Mouse (Mus musculus) liver, postnatal 0 days (tissue): ENCODE measurements at regions not wholly inside any gene's neighbourhood (a gene's known extent, or its start where the extent isn't known, plus 50 kb on each side); places are given as distances from the start of the nearest gene placed in this dataset.

Source experiments
- ATAC-seq: fragments of 200-750 bp; cut with Nextera tagmentation; 2 replicates; pipeline ENCODE4 v1.8.0; 2017; ENCODE audit warnings: mild to moderate bottlenecking, moderate library complexity
- DNase-seq: peaks from one replicate; pipeline ENCODE4 v3.0.0-alpha.2; 2016
- H3K27ac ChIP-seq: fragments of 300-500 bp; sonication (generic); 2 replicates; pipeline ENCODE4 v1.5.1; 2014; ENCODE audit warnings: antibody characterized with exemption, moderate library complexity, mild to moderate bottlenecking, low read depth
- H3K27me3 ChIP-seq: fragments of 300-500 bp; sonication (generic); 2 replicates; pipeline ENCODE4 v1.6.1; 2014; ENCODE audit warnings: low read length, control low read depth, mixed read lengths; ENCODE audit not compliant: insufficient read depth
- H3K36me3 ChIP-seq: fragments of 300-500 bp; sonication (generic); replicated peaks from 2 replicates; pipeline ENCODE4 v1.6.1; 2014; ENCODE audit warnings: mild to moderate bottlenecking, control low read depth, low read length, moderate library complexity, mixed read lengths; ENCODE audit not compliant: insufficient read depth
- H3K4me1 ChIP-seq: fragments of 300-500 bp; sonication (generic); 2 replicates; pipeline ENCODE4 v1.6.1; 2014; ENCODE audit warnings: antibody characterized with exemption, mild to moderate bottlenecking, control low read depth; ENCODE audit not compliant: insufficient read depth
- H3K4me2 ChIP-seq: fragments of 300-500 bp; sonication (generic); 2 replicates; pipeline ENCODE4 v1.6.1; 2014; ENCODE audit warnings: low read depth, mild to moderate bottlenecking, low read length, moderate library complexity, mixed read lengths
- H3K4me3 ChIP-seq: fragments of 300-500 bp; sonication (generic); 2 replicates; pipeline ENCODE4 v1.5.1; 2014; ENCODE audit warnings: low read depth, low read length
- H3K9ac ChIP-seq: fragments of 300-500 bp; sonication (generic); replicated peaks from 2 replicates; pipeline ENCODE4 v1.6.1; 2014; ENCODE audit warnings: mild to moderate bottlenecking, moderate library complexity
- H3K9me3 ChIP-seq: fragments of 300-500 bp; sonication (generic); 2 replicates; pipeline ENCODE4 v1.6.1; 2016; ENCODE audit warnings: mild to moderate bottlenecking, control low read depth, low read length, mixed read lengths
- CTCF ChIP-seq: sonication (generic); IDR thresholded peaks from 2 replicates; pipeline ENCODE4 v1.5.1; 2016; ENCODE audit warnings: antibody characterized with exemption, low read depth
- EP300 ChIP-seq: IDR thresholded peaks from 2 replicates; pipeline ENCODE4 v1.6.1; 2016; ENCODE audit warnings: antibody characterized with exemption, low read depth, mild to moderate bottlenecking
- WGBS: fragments of 180-500 bp; shearing (Covaris S2); extraction: QIAGEN DNeasy Blood & Tissue Kit; methylation state at CpG from one replicate; pipeline ENCODE4 v1.1.7; 2014; ENCODE audit not compliant: insufficient replicate concordance; 5-methylcytosine and 5-hydroxymethylcytosine counted together

DNA sequence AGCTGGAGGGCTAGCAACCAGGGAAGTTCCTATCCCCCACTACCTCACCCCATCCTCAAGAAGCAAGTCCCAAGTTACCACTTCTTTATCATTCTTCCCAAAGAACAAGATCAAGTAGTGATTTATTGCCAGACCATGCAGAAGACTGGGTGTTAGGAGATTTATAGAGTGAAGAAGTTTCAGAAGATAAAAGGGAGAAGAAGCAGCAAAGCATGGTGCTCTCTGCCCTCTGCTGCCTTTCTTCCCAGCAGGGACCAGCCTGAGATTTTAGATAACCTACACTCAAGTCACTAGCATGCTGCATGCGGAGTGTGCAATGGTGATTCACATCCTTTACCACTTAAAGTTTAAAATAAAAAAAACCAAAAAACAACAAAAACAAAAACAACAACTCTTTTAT lies 79.7 kb upstream of the Cacna2d1 start:
- Histone ChIP-seq H3K27ac (no peak overlapping the region), H3K36me3 (no peaks in the 10 kb centered on the region), H3K4me1 (no peaks in the 10 kb centered on the region), H3K27me3 (no peaks in the 10 kb centered on the region), H3K9me3 (no peaks in the 10 kb centered on the region), H3K9ac (no peak overlapping the region), H3K4me3 (no peak overlapping the region), H3K4me2 (no peak overlapping the region)
- DNase-seq (no peak), ATAC-seq (no peak)
- WGBS = 59% methylated on average over 1 of the region's 1 CpGs
- no peak for TF ChIP-seq EP300
- no peak for TF ChIP-seq CTCF

GRCm38 (mm10) chr5:15857034-15857433 lies 77.5 kb upstream of the Cacna2d1 start:
- Histone ChIP-seq H3K9me3 (no peaks in the 10 kb centered on the region), H3K9ac (no peak overlapping the region), H3K4me1 (no peaks in the 10 kb centered on the region), H3K4me2 (no peak overlapping the region), H3K27ac (no peak overlapping the region), H3K36me3 (no peaks in the 10 kb centered on the region), H3K27me3 (no peaks in the 10 kb centered on the region), H3K4me3 (no peak overlapping the region)
- ATAC-seq = no peak
- TF ChIP-seq CTCF (no peak), EP300 (no peak)
- WGBS = 80% methylated on average over 1 of the region's 1 CpGs
- no peak for DNase-seq

- no peaks in the 10 kb centered on the region for H3K36me3 ChIP-seq
- ATAC-seq = no peak
These were observed 60.4 kb upstream of the Cacna2d1 start for GRCm38 (mm10) chr5:15874065-15874464.

GRCm38 (mm10) chr5:15883004-15883403 lies 51.5 kb upstream of the Cacna2d1 start:
- TF ChIP-seq EP300 = no peak
- no peak for TF ChIP-seq CTCF
- ATAC-seq = no peak

More at GRCm38 (mm10) chr5:15874065-15874464, 60.4 kb upstream of the Cacna2d1 start:
- H3K9me3 ChIP-seq = no peaks in the 10 kb centered on the region
- WGBS = 69% methylated on average over 3 of the region's 3 CpGs
- no peak overlapping the region for H3K9ac ChIP-seq
- no peak overlapping the region for H3K4me2 ChIP-seq
- no peak for DNase-seq
- TF ChIP-seq EP300 = no peak
- TF ChIP-seq CTCF = no peak
- no peaks in the 10 kb centered on the region for H3K4me1 ChIP-seq
- H3K4me3 ChIP-seq = no peak overlapping the region
- H3K27me3 ChIP-seq = no peaks in the 10 kb centered on the region
- H3K27ac ChIP-seq = no peak overlapping the region

More at GRCm38 (mm10) chr5:15883004-15883403, 51.5 kb upstream of the Cacna2d1 start:
- Histone ChIP-seq H3K9ac (no peak overlapping the region), H3K4me1 (no peaks in the 10 kb centered on the region), H3K27me3 (no peaks in the 10 kb centered on the region), H3K9me3 (no peaks in the 10 kb centered on the region), H3K4me3 (no peak overlapping the region), H3K36me3 (no peaks in the 10 kb centered on the region), H3K27ac (no peak overlapping the region), H3K4me2 (no peak overlapping the region)
- DNase-seq = no peak
